Mouse (Mus musculus) lung, adult 2 months (tissue): Measurements from ENCODE around the gene Gm11084.

Experiments used
- CTCF ChIP-seq: fragments of 200-500 bp; IDR thresholded peaks from 2 replicates; pipeline ENCODE4 v1.5.1; 2011; ENCODE audit warnings: mild to moderate bottlenecking, low read length, control low read depth; ENCODE audit not compliant: insufficient read depth
- POLR2A ChIP-seq: fragments of 200-500 bp; IDR thresholded peaks from 2 replicates; pipeline ENCODE4 v1.6.1; 2011; ENCODE audit warnings: low read depth, mild to moderate bottlenecking, control low read depth, low read length, borderline replicate concordance; ENCODE audit errors: extremely low read depth

GRCm38 (mm10) chr2:73021046-73021445, 34.5 kb upstream of the Gm11084 start:
- TF ChIP-seq CTCF (no peak), POLR2A (no peak)
